Mouse (Mus musculus): ENCODE results near the gene Nfatc2. TPM values are rescaled to one million over a fixed set of nuclear protein-coding genes. Genes with fewer than 3 reads are reported as not detected.

The Nfatc2 gene
- polyA plus RNA-seq, 1 experiment, result 1.6 TPM

GRCm38 (mm10) chr2:168438981-168439452 lies 162.4 kb downstream of the Nfatc2 start:
- no peak overlapping the region for H3K4me3 ChIP-seq (replicated peaks; ENCODE audit: control insufficient read depth, low read depth, low read length)
- peak overlapping the region; percentile 82 for H3K27ac ChIP-seq (ENCODE audit: control insufficient read depth, insufficient read depth, low read depth, low read length, poor library complexity)
- 50% methylated on average over 8 of the region's 8 CpGs for WGBS
- peaks cover under 1% of the 10 kb centered on the region for H3K4me1 ChIP-seq (ENCODE audit: control insufficient read depth, insufficient read depth, low read length)
- no peak for TF ChIP-seq CTCF (IDR thresholded peaks at IDR 0.05; ENCODE audit: control insufficient read depth, insufficient read depth, low read length)
- no peak for TF ChIP-seq POLR2A (IDR thresholded peaks at IDR 0.05; ENCODE audit: borderline replicate concordance, control insufficient read depth, low read depth, low read length)

- WGBS, result 75% methylated on average over 5 of the region's 5 CpGs
- no peak for TF ChIP-seq POLR2A (IDR thresholded peaks at IDR 0.05; ENCODE audit: borderline replicate concordance, control insufficient read depth, low read depth, low read length)
- no peak for TF ChIP-seq CTCF (IDR thresholded peaks at IDR 0.05; ENCODE audit: control insufficient read depth, insufficient read depth, low read length)
- peaks cover 2% of the 10 kb centered on the region; the same call in 1 of the 2 replicates for H3K4me1 ChIP-seq (ENCODE audit: control insufficient read depth, insufficient read depth, low read length)
Measured at GRCm38 (mm10) chr2:168434187-168434586, 167.3 kb downstream of the Nfatc2 start.

GRCm38 (mm10) chr2:168433392-168433791 lies 168.1 kb downstream of the Nfatc2 start:
- Histone ChIP-seq H3K27ac (ENCODE audit: control insufficient read depth, insufficient read depth, low read depth, low read length, poor library complexity) (no peak overlapping the region), H3K4me1 (ENCODE audit: control insufficient read depth, insufficient read depth, low read length) (peaks cover 2% of the 10 kb centered on the region; the same call in 1 of the 2 replicates), H3K4me3 (replicated peaks; ENCODE audit: control insufficient read depth, low read depth, low read length) (no peak overlapping the region)
- WGBS, result 63% methylated on average over 5 of the region's 5 CpGs
- no peak for TF ChIP-seq CTCF (IDR thresholded peaks at IDR 0.05; ENCODE audit: control insufficient read depth, insufficient read depth, low read length)
- no peak for TF ChIP-seq POLR2A (IDR thresholded peaks at IDR 0.05; ENCODE audit: borderline replicate concordance, control insufficient read depth, low read depth, low read length)

More at GRCm38 (mm10) chr2:168434187-168434586, 167.3 kb downstream of the Nfatc2 start:
- H3K4me3 ChIP-seq (replicated peaks; ENCODE audit: control insufficient read depth, low read depth, low read length), result no peak overlapping the region
- no peak overlapping the region for H3K27ac ChIP-seq (ENCODE audit: control insufficient read depth, insufficient read depth, low read depth, low read length, poor library complexity)

- WGBS, result 88% methylated on average over 7 of the region's 7 CpGs
- no peak overlapping the region for H3K27ac ChIP-seq (ENCODE audit: control insufficient read depth, insufficient read depth, low read depth, low read length, poor library complexity)
- no peak for TF ChIP-seq CTCF (IDR thresholded peaks at IDR 0.05; ENCODE audit: control insufficient read depth, insufficient read depth, low read length)
- no peak for TF ChIP-seq POLR2A (IDR thresholded peaks at IDR 0.05; ENCODE audit: borderline replicate concordance, control insufficient read depth, low read depth, low read length)
- no peak overlapping the region for H3K4me3 ChIP-seq (replicated peaks; ENCODE audit: control insufficient read depth, low read depth, low read length)
- H3K4me1 ChIP-seq (ENCODE audit: control insufficient read depth, insufficient read depth, low read length), result peaks cover 4% of the 10 kb centered on the region
Measured at GRCm38 (mm10) chr2:168432394-168432793, 169.1 kb downstream of the Nfatc2 start.

GRCm38 (mm10) chr2:168429598-168429997 lies 171.9 kb downstream of the Nfatc2 start:
- H3K4me1 ChIP-seq (ENCODE audit: control insufficient read depth, insufficient read depth, low read length), result peaks cover 4% of the 10 kb centered on the region
- 21% methylated on average over 10 of the region's 10 CpGs for WGBS
- H3K27ac ChIP-seq (ENCODE audit: control insufficient read depth, insufficient read depth, low read depth, low read length, poor library complexity), result 0 out of 2 replicates have a peak overlapping the region, but pooled peaks have one; percentile 4
- no peak overlapping the region for H3K4me3 ChIP-seq (replicated peaks; ENCODE audit: control insufficient read depth, low read depth, low read length)
- no peak for TF ChIP-seq POLR2A (IDR thresholded peaks at IDR 0.05; ENCODE audit: borderline replicate concordance, control insufficient read depth, low read depth, low read length)
- TF ChIP-seq CTCF (IDR thresholded peaks at IDR 0.05; ENCODE audit: control insufficient read depth, insufficient read depth, low read length), result no peak

GRCm38 (mm10) chr2:168428375-168428901 lies 173.0 kb downstream of the Nfatc2 start:
- Histone ChIP-seq H3K4me1 (ENCODE audit: control insufficient read depth, insufficient read depth, low read length) (peaks cover 2% of the 10 kb centered on the region), H3K4me3 (replicated peaks; ENCODE audit: control insufficient read depth, low read depth, low read length) (no peak overlapping the region), H3K27ac (ENCODE audit: control insufficient read depth, insufficient read depth, low read depth, low read length, poor library complexity) (no peak overlapping the region)
- WGBS, result 81% methylated on average over 5 of the region's 5 CpGs
- peak; percentile 65 for TF ChIP-seq CTCF (IDR thresholded peaks at IDR 0.05; ENCODE audit: control insufficient read depth, insufficient read depth, low read length)
- no peak for TF ChIP-seq POLR2A (IDR thresholded peaks at IDR 0.05; ENCODE audit: borderline replicate concordance, control insufficient read depth, low read depth, low read length)

Other genes starting within 250 kb of the Nfatc2 start
- 1.6 and 2.6 TPM in 2 replicates for gene Atp9a, start 140.8 kb upstream of the Nfatc2 start, polyA plus RNA-seq (2011; ENCODE audit: insufficient read depth, insufficient read length, low replicate concordance, missing spikeins)
- gene Sall4, start 166.3 kb upstream of the Nfatc2 start, polyA plus RNA-seq (2011; ENCODE audit: insufficient read depth, insufficient read length, low replicate concordance, missing spikeins), result 12.7 TPM in 1 of 2 replicates, not detected in the other

All from bone marrow, adult 2 months (tissue).